Mouse (Mus musculus) C2C12 (cell line): ENCODE results near the gene Atg3.

ENCODE experiments used
- CTCF ChIP-seq: IDR thresholded peaks from one replicate; pipeline ENCODE4 v1.5.1; 2011; ENCODE audit not compliant: control insufficient read depth, insufficient read depth, insufficient read length
- FOSL1 ChIP-seq: IDR thresholded peaks from one replicate; pipeline ENCODE4 v1.8.0; 2011; ENCODE audit warnings: mild to moderate bottlenecking, low read length; ENCODE audit not compliant: poor library complexity, insufficient read depth, severe bottlenecking

DNA sequence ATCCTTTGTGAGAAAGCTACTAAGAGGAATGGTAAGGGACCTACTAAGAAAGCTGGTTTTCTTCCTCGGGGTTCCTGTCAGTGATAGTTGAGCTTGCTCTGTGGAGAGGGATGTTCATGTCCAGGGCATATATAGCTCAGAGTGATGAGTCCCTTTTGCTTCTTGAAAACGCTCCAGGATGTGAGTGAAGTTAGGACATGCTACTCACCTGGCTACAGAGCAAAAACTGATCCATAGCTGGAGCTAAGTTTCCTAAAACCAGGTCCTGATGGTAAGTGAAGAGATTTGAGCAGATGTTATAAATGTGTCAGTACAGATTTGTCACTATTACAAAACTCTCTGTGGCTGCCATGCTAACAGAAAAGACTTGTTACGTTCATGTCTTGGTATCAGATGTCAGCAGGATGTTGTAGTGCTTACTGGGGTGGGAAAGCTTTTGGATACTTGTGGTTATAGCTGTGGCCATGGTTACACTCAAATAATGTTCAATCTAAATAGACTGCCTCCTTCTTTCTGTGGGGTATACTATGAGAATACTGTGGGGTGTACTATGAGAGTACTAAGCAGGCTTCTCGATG lies 65.9 kb downstream of the Atg3 start:
- TF ChIP-seq CTCF: no peak
- no peak for TF ChIP-seq FOSL1
